Mouse (Mus musculus): ENCODE results near the gene Majin. TPM values are rescaled to one million over a fixed set of nuclear protein-coding genes. Genes with fewer than 3 reads are reported as not detected.
A peak's percentile ranks its signal among the peaks of the same experiment; 100 is the strongest.

The Majin gene
- polyA plus RNA-seq, 1 experiment from 2014 or later = not detected

DNA sequence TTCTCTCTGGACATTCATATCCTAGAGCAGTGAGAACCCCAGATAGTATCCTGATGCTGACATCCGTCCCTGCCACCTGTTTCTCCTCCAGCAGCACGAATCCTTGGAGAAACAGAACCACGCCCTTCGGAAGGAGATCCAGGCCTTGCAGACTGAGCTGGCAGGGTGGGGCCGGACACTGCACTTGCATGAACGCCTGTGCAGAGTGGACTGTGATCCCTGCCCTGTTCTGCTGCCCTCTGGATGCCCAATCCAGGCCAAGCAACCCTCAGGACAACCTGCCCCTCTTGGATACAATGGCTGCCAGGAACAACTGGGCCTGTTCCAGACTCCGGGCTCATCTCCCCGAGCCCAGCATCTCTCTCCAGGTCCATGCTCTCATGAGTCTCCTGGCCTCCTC, 13.0 kb upstream of the Majin start:
- H3K27me3 ChIP-seq (replicated peaks) = no peaks in the 10 kb centered on the region
- H3K36me3 ChIP-seq = no peaks in the 10 kb centered on the region
- H3K9ac ChIP-seq = no peak overlapping the region
- H3K9me3 ChIP-seq = no peaks in the 10 kb centered on the region
- no peaks in the 10 kb centered on the region for H3K4me1 ChIP-seq
- no peak overlapping the region for H3K4me2 ChIP-seq (replicated peaks)
- no peak overlapping the region for H3K4me3 ChIP-seq
- 84% methylated on average over 8 of the region's 8 CpGs for WGBS
- no peak for ATAC-seq (ENCODE audit: low FRiP score, low read depth)
- no peak overlapping the region for H3K27ac ChIP-seq

DNA sequence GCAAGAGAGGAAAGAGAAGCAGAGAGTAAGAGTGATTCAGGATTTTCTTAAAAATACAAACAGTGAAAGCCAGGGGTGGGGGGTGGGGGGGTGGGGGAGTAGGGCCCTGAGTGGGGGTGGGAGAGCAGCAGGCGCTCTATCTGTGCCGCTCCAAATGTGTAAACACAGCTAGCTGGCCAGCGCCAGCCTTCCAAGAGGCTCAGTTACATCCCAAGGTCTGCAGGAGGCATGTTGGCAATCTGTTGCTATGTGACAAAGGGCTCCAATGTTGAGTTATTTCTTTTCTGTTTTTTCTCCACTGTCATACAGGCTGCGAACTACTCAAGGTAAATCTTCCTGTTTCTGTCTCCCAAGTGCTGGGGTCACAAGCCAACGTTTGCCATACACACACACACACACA, 9.4 kb upstream of the Majin start:
- no peaks in the 10 kb centered on the region for H3K9me3 ChIP-seq
- ATAC-seq (ENCODE audit: low FRiP score, low read depth) = no peak
- H3K4me2 ChIP-seq (replicated peaks) = no peak overlapping the region
- H3K27me3 ChIP-seq (replicated peaks) = no peaks in the 10 kb centered on the region
- 62% methylated on average over 5 of the region's 5 CpGs for WGBS
- no peak overlapping the region for H3K9ac ChIP-seq
- H3K27ac ChIP-seq = no peak overlapping the region
- no peak overlapping the region for H3K4me3 ChIP-seq
- H3K36me3 ChIP-seq = no peaks in the 10 kb centered on the region
- no peaks in the 10 kb centered on the region for H3K4me1 ChIP-seq

DNA sequence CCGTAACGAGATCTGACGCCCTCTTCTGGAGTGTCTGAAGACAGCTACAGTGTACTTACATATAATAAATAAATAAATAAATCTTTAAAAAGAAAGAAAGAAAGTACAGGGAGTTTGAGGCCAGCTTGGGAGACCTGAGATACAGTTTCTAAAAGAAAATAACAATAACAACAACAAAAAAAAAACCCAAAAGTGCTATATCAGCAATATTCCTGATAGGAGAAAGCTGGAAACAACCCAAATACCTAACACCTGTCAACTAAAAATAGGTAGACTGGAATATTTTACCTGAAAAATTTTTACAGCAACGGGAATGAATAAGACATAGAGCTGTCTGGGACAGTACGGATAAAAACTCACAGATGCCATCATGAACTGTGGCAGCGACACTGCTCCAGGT, 5.4 kb upstream of the Majin start:
- ATAC-seq (ENCODE audit: low FRiP score, low read depth) = no peak
- 92% methylated on average over 6 of the region's 6 CpGs for WGBS
- Histone ChIP-seq H3K9me3 (no peaks in the 10 kb centered on the region), H3K36me3 (no peaks in the 10 kb centered on the region), H3K27me3 (replicated peaks) (no peaks in the 10 kb centered on the region), H3K4me3 (no peak overlapping the region), H3K9ac (no peak overlapping the region), H3K27ac (no peak overlapping the region), H3K4me1 (no peaks in the 10 kb centered on the region), H3K4me2 (replicated peaks) (no peak overlapping the region)

DNA sequence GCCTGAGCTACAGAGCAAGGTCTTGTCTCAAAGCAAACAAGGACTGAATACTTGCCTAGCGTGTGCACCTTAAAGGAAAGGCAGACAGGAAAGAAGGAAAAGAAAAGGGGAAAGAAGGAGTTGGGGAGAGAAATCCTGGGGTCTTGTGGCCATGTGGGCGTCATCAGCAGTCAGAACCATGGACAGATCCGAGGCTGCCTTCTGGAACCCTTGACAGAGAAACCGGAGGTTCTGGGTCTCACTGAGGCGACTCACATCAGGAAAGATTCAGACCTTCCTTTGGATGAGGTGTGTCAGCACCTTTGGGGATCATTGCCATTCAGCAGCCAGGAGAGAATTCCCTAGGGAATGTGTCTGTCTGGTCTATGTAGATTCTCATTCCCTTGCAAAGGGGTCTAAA, 2.6 kb upstream of the Majin start:
- Histone ChIP-seq H3K9ac (no peak overlapping the region), H3K4me3 (no peak overlapping the region), H3K36me3 (no peaks in the 10 kb centered on the region), H3K4me2 (replicated peaks) (no peak overlapping the region), H3K9me3 (no peaks in the 10 kb centered on the region), H3K27ac (no peak overlapping the region), H3K27me3 (replicated peaks) (no peaks in the 10 kb centered on the region), H3K4me1 (no peaks in the 10 kb centered on the region)
- WGBS = 32% methylated on average over 5 of the region's 5 CpGs
- ATAC-seq (ENCODE audit: low FRiP score, low read depth) = no peak

DNA sequence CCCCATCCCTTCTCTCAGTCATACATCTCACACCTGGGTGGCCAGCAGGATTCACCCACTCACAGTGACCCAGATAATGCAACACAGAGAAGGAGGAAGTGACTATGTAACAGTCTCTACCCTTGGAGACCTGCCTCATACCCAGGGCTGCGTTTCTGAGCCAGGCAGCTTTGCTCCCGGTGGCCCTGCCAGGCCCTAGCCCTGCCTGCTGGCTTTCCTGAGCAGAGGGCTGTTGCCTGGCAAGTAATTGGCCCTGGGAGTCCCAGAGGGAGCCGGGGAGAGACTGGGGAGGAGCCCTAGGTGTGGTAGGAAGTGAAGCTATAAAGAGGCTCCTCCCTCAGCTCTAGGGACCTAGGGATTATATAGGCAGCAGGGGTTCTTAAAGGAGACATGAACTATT, 1.7 kb upstream of the Majin start:
- WGBS = 7% methylated on average over 3 of the region's 3 CpGs
- ATAC-seq (ENCODE audit: low FRiP score, low read depth) = no peak
- H3K27me3 ChIP-seq (replicated peaks) = no peaks in the 10 kb centered on the region
- H3K9me3 ChIP-seq = no peaks in the 10 kb centered on the region
- no peak overlapping the region for H3K9ac ChIP-seq
- no peaks in the 10 kb centered on the region for H3K4me1 ChIP-seq
- H3K36me3 ChIP-seq = no peaks in the 10 kb centered on the region
- peak overlapping the region; percentile 22; the same call in 1 of the 2 replicates for H3K4me2 ChIP-seq (replicated peaks)
- H3K4me3 ChIP-seq = peak overlapping the region; percentile 9; the same call in 1 of the 2 replicates
- H3K27ac ChIP-seq = no peak overlapping the region

DNA sequence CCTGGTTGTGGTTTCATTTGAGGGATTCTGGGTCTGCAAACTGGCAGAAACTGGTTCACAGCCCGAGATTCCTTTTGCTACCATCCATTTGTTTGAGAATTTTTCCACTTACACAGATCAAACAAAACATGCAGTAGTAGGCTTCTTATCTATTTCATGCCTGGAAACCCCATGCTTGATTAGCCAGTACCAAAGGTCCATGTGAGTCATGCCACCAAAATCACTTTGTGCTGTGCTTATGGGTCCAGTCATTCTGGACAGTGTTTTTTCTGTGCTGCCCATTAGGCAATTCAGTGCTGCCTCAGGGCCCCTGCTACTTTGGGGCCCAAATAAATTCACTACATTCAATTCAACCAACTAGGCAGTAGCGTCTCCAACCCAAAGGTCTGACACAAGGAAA, 20.1 kb downstream of the Majin start:
- no peaks in the 10 kb centered on the region for H3K4me1 ChIP-seq
- WGBS = 76% methylated on average over 2 of the region's 2 CpGs
- H3K27ac ChIP-seq = no peak overlapping the region
- no peaks in the 10 kb centered on the region for H3K9me3 ChIP-seq
- H3K4me3 ChIP-seq = no peak overlapping the region
- no peak overlapping the region for H3K9ac ChIP-seq
- no peaks in the 10 kb centered on the region for H3K27me3 ChIP-seq (replicated peaks)
- H3K36me3 ChIP-seq = no peaks in the 10 kb centered on the region
- ATAC-seq (ENCODE audit: low FRiP score, low read depth) = no peak
- H3K4me2 ChIP-seq (replicated peaks) = no peak overlapping the region

DNA sequence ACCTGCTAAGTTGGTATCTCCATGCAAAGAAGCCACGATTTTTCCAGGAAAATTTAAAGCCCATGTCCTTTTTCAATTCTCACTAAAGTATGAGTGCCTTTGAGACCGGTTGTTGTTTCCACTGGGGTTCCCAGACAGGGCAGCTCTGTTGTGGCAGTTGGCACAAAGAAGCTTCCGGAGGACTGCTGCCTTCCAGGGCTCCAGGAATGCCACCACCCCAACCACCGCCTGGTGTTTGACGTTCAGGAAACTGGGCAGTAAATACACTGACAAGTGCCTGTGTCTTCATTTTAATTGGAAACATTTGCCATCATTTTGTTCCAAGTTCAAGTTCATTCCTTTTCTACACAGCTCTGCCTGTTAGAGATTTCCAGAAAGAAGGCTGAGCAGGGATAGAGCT, 22.5 kb downstream of the Majin start:
- WGBS = 80% methylated on average over 5 of the region's 5 CpGs
- ATAC-seq (ENCODE audit: low FRiP score, low read depth) = no peak
- Histone ChIP-seq H3K9me3 (no peaks in the 10 kb centered on the region), H3K4me1 (no peaks in the 10 kb centered on the region), H3K9ac (no peak overlapping the region), H3K27me3 (replicated peaks) (no peaks in the 10 kb centered on the region), H3K4me2 (replicated peaks) (no peak overlapping the region), H3K36me3 (no peaks in the 10 kb centered on the region), H3K27ac (no peak overlapping the region), H3K4me3 (no peak overlapping the region)

DNA sequence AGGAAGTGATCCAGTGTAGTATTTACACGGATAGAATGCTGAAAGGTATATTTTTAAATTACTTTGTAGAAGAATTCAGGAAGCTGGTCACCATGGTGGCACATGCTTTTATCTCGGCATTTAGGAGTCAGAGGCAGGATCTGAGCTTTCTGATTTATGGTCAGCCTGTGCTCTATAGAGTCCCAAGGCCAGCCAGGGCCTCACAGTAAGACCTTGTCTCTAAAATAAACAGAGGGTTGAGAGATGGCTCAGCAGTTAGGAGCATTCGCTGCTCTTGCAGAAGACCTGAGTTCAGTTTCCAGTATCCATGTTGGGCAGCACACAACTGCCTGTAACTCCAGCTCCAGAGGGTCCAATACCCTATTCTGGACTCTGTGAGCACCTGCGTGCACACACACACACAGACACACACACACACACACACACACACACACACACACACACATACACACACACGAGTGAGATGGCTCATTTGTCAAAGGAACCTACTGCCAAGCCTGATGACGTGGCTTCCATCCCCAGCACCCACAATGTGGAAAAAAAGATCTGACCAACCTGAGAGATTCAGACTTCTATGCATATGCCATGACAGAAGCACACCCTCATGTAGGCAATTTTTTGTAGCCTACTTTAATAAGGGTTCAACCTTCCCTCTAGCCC, 32.0 kb downstream of the Majin start:
- Histone ChIP-seq H3K9me3 (no peaks in the 10 kb centered on the region), H3K36me3 (no peaks in the 10 kb centered on the region), H3K27me3 (replicated peaks) (no peaks in the 10 kb centered on the region), H3K4me2 (replicated peaks) (no peak overlapping the region), H3K9ac (no peak overlapping the region), H3K4me3 (no peak overlapping the region), H3K27ac (no peak overlapping the region), H3K4me1 (no peaks in the 10 kb centered on the region)
- WGBS = 64% methylated on average over 6 of the region's 6 CpGs
- no peak for ATAC-seq (ENCODE audit: low FRiP score, low read depth)

DNA sequence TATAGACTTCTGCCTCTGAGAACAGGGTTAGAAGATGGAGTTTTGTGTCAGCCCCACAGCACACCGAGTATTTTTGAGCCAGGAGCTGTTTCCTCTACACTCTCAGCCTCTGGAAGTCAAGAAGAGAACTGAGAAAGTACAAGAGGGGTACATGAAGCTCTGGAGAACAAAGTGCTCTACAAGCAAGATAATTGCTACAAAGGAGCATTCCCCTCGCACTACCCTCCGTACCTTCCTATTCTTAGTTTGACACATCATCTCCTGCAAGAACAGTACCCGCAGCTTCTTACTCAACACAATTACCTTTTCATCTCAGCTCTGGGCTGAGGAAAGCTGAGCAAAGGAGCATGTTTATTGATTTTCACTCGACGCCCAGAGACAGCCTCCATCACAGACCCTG, 34.4 kb downstream of the Majin start:
- Histone ChIP-seq H3K4me3 (no peak overlapping the region), H3K27me3 (replicated peaks) (no peaks in the 10 kb centered on the region), H3K9ac (no peak overlapping the region), H3K36me3 (no peaks in the 10 kb centered on the region), H3K4me1 (no peaks in the 10 kb centered on the region), H3K4me2 (replicated peaks) (no peak overlapping the region), H3K9me3 (no peaks in the 10 kb centered on the region), H3K27ac (no peak overlapping the region)
- 72% methylated on average over 6 of the region's 6 CpGs for WGBS
- no peak for ATAC-seq (ENCODE audit: low FRiP score, low read depth)

DNA sequence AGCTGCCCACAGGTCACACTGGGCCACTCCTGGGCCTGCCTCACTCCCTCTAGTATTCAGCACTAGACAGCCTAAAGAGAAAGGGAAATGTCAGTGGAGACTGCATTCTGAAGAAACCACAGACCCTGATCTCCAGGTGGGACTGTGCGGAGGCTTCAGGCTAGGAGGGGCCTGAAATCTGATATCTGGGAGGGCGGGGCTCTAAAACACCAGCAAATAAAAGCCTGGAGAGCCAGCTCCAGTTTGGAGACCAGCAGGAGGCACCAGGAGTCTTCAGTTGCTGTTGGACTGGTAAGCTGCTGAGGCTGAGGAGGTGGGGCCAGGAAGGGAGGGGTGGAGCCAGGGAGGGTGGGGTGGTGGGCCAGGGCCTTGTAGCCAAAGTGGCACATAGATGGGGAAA, 41.9 kb downstream of the Majin start, which contains the start of gene Gpha2:
Gene Gpha2, plus strand, starts transcription at position 246 of the 400 bp plus-strand sequence.
- Histone ChIP-seq H3K4me3 (no peak within 1 kb of the TSS), H3K4me1 (no peaks in the 10 kb centered on the region), H3K27me3 (replicated peaks) (no peaks in the 10 kb centered on the region), H3K27ac (no peak within 1 kb of the TSS), H3K36me3 (peaks cover 45% of the 10 kb centered on the region), H3K9ac (no peak within 1 kb of the TSS), H3K9me3 (no peaks in the 10 kb centered on the region), H3K4me2 (replicated peaks) (no peak within 1 kb of the TSS)
- WGBS = 15% methylated on average over 2 of the region's 2 CpGs
- no peak for ATAC-seq (ENCODE audit: low FRiP score, low read depth)

DNA sequence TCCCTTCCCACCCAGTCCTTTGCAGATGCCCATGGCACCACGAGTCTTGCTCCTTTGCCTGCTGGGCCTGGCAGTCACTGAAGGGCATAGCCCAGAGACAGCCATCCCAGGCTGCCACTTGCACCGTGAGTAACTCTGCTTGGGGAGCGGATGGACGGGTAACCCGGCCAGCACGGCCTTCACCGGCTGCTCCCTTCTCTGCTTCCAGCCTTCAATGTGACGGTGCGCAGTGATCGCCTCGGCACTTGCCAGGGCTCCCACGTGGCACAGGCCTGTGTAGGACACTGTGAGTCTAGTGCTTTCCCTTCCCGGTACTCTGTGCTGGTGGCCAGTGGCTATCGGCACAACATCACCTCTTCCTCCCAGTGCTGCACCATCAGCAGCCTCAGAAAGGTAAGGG, 42.6 kb downstream of the Majin start:
- Histone ChIP-seq H3K27ac (no peak overlapping the region), H3K4me1 (no peaks in the 10 kb centered on the region), H3K36me3 (peaks cover 52% of the 10 kb centered on the region), H3K9ac (no peak overlapping the region), H3K9me3 (no peaks in the 10 kb centered on the region), H3K4me2 (replicated peaks) (no peak overlapping the region), H3K27me3 (replicated peaks) (no peaks in the 10 kb centered on the region), H3K4me3 (no peak overlapping the region)
- 93% methylated on average over 14 of the region's 14 CpGs for WGBS
- ATAC-seq (ENCODE audit: low FRiP score, low read depth) = no peak

DNA sequence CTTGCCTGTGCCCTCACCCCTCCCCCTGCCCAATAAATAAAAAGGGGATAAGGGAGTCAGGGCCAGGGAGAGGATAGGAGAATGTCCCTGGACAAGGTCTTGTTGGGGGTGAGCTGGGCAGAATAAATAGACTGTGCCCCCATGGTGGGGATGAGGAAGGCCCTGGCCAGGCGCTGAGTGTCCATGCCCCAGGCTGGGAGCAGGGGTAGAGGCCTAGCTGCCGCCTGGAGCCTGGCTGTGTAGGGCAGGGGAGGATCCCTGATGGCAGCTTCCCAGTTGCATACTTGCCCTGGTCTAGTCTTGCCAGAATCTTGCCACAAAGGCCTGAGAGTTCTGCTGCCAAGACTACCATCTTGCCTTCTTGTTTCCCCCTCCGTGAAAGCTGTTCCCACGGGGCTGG, 43.7 kb downstream of the Majin start:
- H3K4me3 ChIP-seq = no peak overlapping the region
- no peak overlapping the region for H3K9ac ChIP-seq
- H3K4me2 ChIP-seq (replicated peaks) = no peak overlapping the region
- no peaks in the 10 kb centered on the region for H3K27me3 ChIP-seq (replicated peaks)
- H3K9me3 ChIP-seq = no peaks in the 10 kb centered on the region
- no peaks in the 10 kb centered on the region for H3K4me1 ChIP-seq
- 85% methylated on average over 4 of the region's 4 CpGs for whole genome bisulfite sequencing
- no peak for ATAC-seq (ENCODE audit: low FRiP score, low read depth)
- no peak overlapping the region for H3K27ac ChIP-seq
- H3K36me3 ChIP-seq = peaks cover 61% of the 10 kb centered on the region

DNA sequence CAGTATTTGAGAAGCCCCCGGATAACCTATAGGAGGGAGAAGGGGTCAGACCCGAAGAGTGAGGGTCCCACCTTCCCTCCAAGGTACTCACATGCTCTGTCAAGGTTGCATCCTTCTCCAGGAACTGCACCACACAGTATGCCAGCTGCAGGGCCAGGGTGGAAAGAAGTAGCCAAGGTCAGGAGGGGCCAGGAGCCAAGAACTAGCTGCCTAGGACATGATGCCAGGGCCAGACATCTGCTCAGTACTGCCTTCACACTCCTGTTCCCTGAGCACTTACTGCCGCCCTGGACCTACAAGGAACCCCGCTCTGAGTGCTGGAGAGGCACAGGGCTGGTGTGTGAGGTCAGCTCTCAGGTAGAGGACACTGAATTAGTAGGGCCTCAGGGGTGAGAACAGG, 46.2 kb downstream of the Majin start:
- Histone ChIP-seq H3K36me3 (peaks cover 65% of the 10 kb centered on the region), H3K9ac (no peak overlapping the region), H3K4me3 (no peak overlapping the region), H3K4me1 (peaks cover 14% of the 10 kb centered on the region), H3K9me3 (no peaks in the 10 kb centered on the region), H3K27ac (no peak overlapping the region), H3K4me2 (replicated peaks) (no peak overlapping the region), H3K27me3 (replicated peaks) (no peaks in the 10 kb centered on the region)
- 87% methylated on average over 4 of the region's 4 CpGs for WGBS
- ATAC-seq (ENCODE audit: low FRiP score, low read depth) = no peak
